Mouse (Mus musculus): ENCODE data around the gene Sept11. TPM values are rescaled to one million over a fixed set of nuclear protein-coding genes. Genes with fewer than 3 reads are reported as not detected.

Sept11 gene
- polyA plus RNA-seq, 1 experiment: 428 TPM

GRCm38 (mm10) chr5:93183311-93183710, 90.1 kb downstream of the Sept11 start:
- Histone ChIP-seq H3K4me1 (ENCODE audit: control insufficient read depth, insufficient read depth, low read length) (no peaks in the 10 kb centered on the region), H3K27ac (ENCODE audit: insufficient read depth, low read length) (no peak overlapping the region), H3K4me3 (ENCODE audit: insufficient read depth, low read length) (no peak overlapping the region)
- TF ChIP-seq POLR2A (IDR thresholded peaks at IDR 0.05; ENCODE audit: low read depth, low read length) (no peak), CTCF (IDR thresholded peaks at IDR 0.05; ENCODE audit: borderline replicate concordance, insufficient read depth, low read length) (no peak)

- no peak overlapping the region for H3K4me3 ChIP-seq (ENCODE audit: insufficient read depth, low read length)
- H3K27ac ChIP-seq (ENCODE audit: insufficient read depth, low read length): no peak overlapping the region
- no peaks in the 10 kb centered on the region for H3K4me1 ChIP-seq (ENCODE audit: control insufficient read depth, insufficient read depth, low read length)
- TF ChIP-seq CTCF (IDR thresholded peaks at IDR 0.05; ENCODE audit: borderline replicate concordance, insufficient read depth, low read length) (no peak), POLR2A (IDR thresholded peaks at IDR 0.05; ENCODE audit: low read depth, low read length) (no peak)
Observed at GRCm38 (mm10) chr5:93184548-93184947, 91.3 kb downstream of the Sept11 start.

- Histone ChIP-seq H3K27ac (ENCODE audit: insufficient read depth, low read length) (no peak overlapping the region), H3K4me3 (ENCODE audit: insufficient read depth, low read length) (no peak overlapping the region), H3K4me1 (ENCODE audit: control insufficient read depth, insufficient read depth, low read length) (no peaks in the 10 kb centered on the region)
- TF ChIP-seq POLR2A (IDR thresholded peaks at IDR 0.05; ENCODE audit: low read depth, low read length) (no peak), CTCF (IDR thresholded peaks at IDR 0.05; ENCODE audit: borderline replicate concordance, insufficient read depth, low read length) (no peak)
Observed at GRCm38 (mm10) chr5:93189607-93190006, 96.4 kb downstream of the Sept11 start.

- no peaks in the 10 kb centered on the region for H3K4me1 ChIP-seq (ENCODE audit: control insufficient read depth, insufficient read depth, low read length)
- no peak for TF ChIP-seq POLR2A (IDR thresholded peaks at IDR 0.05; ENCODE audit: low read depth, low read length)
- no peak for TF ChIP-seq CTCF (IDR thresholded peaks at IDR 0.05; ENCODE audit: borderline replicate concordance, insufficient read depth, low read length)
- no peak overlapping the region for H3K27ac ChIP-seq (ENCODE audit: insufficient read depth, low read length)
- no peak overlapping the region for H3K4me3 ChIP-seq (ENCODE audit: insufficient read depth, low read length)
Observed at GRCm38 (mm10) chr5:93190428-93190827, 97.2 kb downstream of the Sept11 start.

GRCm38 (mm10) chr5:93198232-93198631, 105.0 kb downstream of the Sept11 start:
- no peak for TF ChIP-seq POLR2A (IDR thresholded peaks at IDR 0.05; ENCODE audit: low read depth, low read length)
- TF ChIP-seq CTCF (IDR thresholded peaks at IDR 0.05; ENCODE audit: borderline replicate concordance, insufficient read depth, low read length): no peak
- no peak overlapping the region for H3K4me3 ChIP-seq (ENCODE audit: insufficient read depth, low read length)
- no peaks in the 10 kb centered on the region; the same call in 1 of the 2 replicates for H3K4me1 ChIP-seq (ENCODE audit: control insufficient read depth, insufficient read depth, low read length)
- H3K27ac ChIP-seq (ENCODE audit: insufficient read depth, low read length): no peak overlapping the region

- H3K4me3 ChIP-seq (ENCODE audit: insufficient read depth, low read length): no peak overlapping the region
- no peak overlapping the region for H3K27ac ChIP-seq (ENCODE audit: insufficient read depth, low read length)
- TF ChIP-seq POLR2A (IDR thresholded peaks at IDR 0.05; ENCODE audit: low read depth, low read length) (no peak), CTCF (IDR thresholded peaks at IDR 0.05; ENCODE audit: borderline replicate concordance, insufficient read depth, low read length) (no peak)
- no peaks in the 10 kb centered on the region; the same call in 1 of the 2 replicates for H3K4me1 ChIP-seq (ENCODE audit: control insufficient read depth, insufficient read depth, low read length)
Observed at GRCm38 (mm10) chr5:93201181-93201580, 107.9 kb downstream of the Sept11 start.

GRCm38 (mm10) chr5:93205371-93206108, 112.3 kb downstream of the Sept11 start:
- Histone ChIP-seq H3K27ac (ENCODE audit: insufficient read depth, low read length) (peak overlapping the region; percentile 54; the same call in 1 of the 2 replicates), H3K4me3 (ENCODE audit: insufficient read depth, low read length) (peak overlapping the region; percentile 70), H3K4me1 (ENCODE audit: control insufficient read depth, insufficient read depth, low read length) (peaks cover 2% of the 10 kb centered on the region)
- TF ChIP-seq CTCF (IDR thresholded peaks at IDR 0.05; ENCODE audit: borderline replicate concordance, insufficient read depth, low read length) (no peak), POLR2A (IDR thresholded peaks at IDR 0.05; ENCODE audit: low read depth, low read length) (no peak; the same call in 1 of the 2 replicates)

- TF ChIP-seq POLR2A (IDR thresholded peaks at IDR 0.05; ENCODE audit: low read depth, low read length) (peak; percentile 92), CTCF (IDR thresholded peaks at IDR 0.05; ENCODE audit: borderline replicate concordance, insufficient read depth, low read length) (no peak)
- Histone ChIP-seq H3K27ac (ENCODE audit: insufficient read depth, low read length) (peak within 1 kb of the TSS; percentile 92), H3K4me3 (ENCODE audit: insufficient read depth, low read length) (peak within 1 kb of the TSS; percentile 70), H3K4me1 (ENCODE audit: control insufficient read depth, insufficient read depth, low read length) (peaks cover 2% of the 10 kb centered on the region)
Observed at GRCm38 (mm10) chr5:93206109-93207005, 113.1 kb downstream of the Sept11 start, which contains the start of the genes Ccni and 2010109A12Rik. Gene Ccni, minus strand, starts transcription at chr5:93206495. Gene 2010109A12Rik, plus strand, starts transcription at chr5:93206518.

GRCm38 (mm10) chr5:93207006-93207348, 113.7 kb downstream of the Sept11 start:
- Histone ChIP-seq H3K27ac (ENCODE audit: insufficient read depth, low read length) (peak overlapping the region; percentile 92), H3K4me1 (ENCODE audit: control insufficient read depth, insufficient read depth, low read length) (peaks cover 2% of the 10 kb centered on the region; the same call in 1 of the 2 replicates), H3K4me3 (ENCODE audit: insufficient read depth, low read length) (peak overlapping the region; percentile 27)
- no peak for TF ChIP-seq CTCF (IDR thresholded peaks at IDR 0.05; ENCODE audit: borderline replicate concordance, insufficient read depth, low read length)
- TF ChIP-seq POLR2A (IDR thresholded peaks at IDR 0.05; ENCODE audit: low read depth, low read length): no peak

Data from embryonic fibroblast, embryonic 13.5 days (primary cell).